In genomic region chr5:119193699-119194681, GRCm38 (mm10) we compare ENCODE assay signal across 14 mouse cellular contexts.
DNase-seq lines count a peak whose midpoint lies in the region; ATAC-seq and TF ChIP-seq lines count a peak whose summit lies in the region.
"Had no signal": no experiment of that assay in that cellular context is flagged by ENCODE, and none has a peak within 500 bp of the region (broad histone marks: within the 10 kb centered on the region; RNA-seq: fewer than 3 reads in every experiment).

No protein-coding gene starts in this region.

- intact Hi-C loops in heart, adult 2 months (cut with DNase I): no loop called here

- no peaks in the 10 kb centered on the region for H3K79me2 ChIP-seq in heart, adult 2 months (replicated peaks; ENCODE audit: control insufficient read depth, insufficient read depth, low read length)

- TF ChIP-seq POLR2A in heart, adult 2 months (IDR thresholded peaks at IDR 0.05; ENCODE audit: insufficient read depth, low read depth, low read length): no peak

- H3K36me3 ChIP-seq in heart, adult 2 months (ENCODE audit: control insufficient read depth, insufficient read depth, low read length): no peaks in the 10 kb centered on the region
- no peaks in the 10 kb centered on the region for H3K36me3 ChIP-seq in heart, embryonic 10.5 days
- no peaks in the 10 kb centered on the region for H3K36me3 ChIP-seq in midbrain, embryonic 14.5 days (ENCODE audit: control insufficient read depth, insufficient read depth, low read length)
- no peaks in the 10 kb centered on the region for H3K36me3 ChIP-seq in midbrain, embryonic 10.5 days
- no peaks in the 10 kb centered on the region for H3K36me3 ChIP-seq in hindbrain, embryonic 12.5 days
- H3K36me3 ChIP-seq: hindbrain, embryonic 15.5 days; liver, embryonic 13.5 days; midbrain, embryonic 13.5 days had no signal

- no peaks in the 10 kb centered on the region for H3K4me1 ChIP-seq in heart, adult 2 months (ENCODE audit: control insufficient read depth, insufficient read depth, low read length)
- H3K4me1 ChIP-seq in heart, embryonic 10.5 days: 0 out of 2 replicates have a peak, but pooled peaks cover 6% of the 10 kb centered on the region
- no peaks in the 10 kb centered on the region for H3K4me1 ChIP-seq in midbrain, embryonic 14.5 days (ENCODE audit: control insufficient read depth, insufficient read depth, low read length)
- peaks cover 9% of the 10 kb centered on the region for H3K4me1 ChIP-seq in midbrain, embryonic 10.5 days
- H3K4me1 ChIP-seq in hindbrain, embryonic 12.5 days: no peaks in the 10 kb centered on the region; the same call in 1 of the 2 replicates
- H3K4me1 ChIP-seq: hindbrain, embryonic 15.5 days; liver, embryonic 13.5 days; midbrain, embryonic 13.5 days had no signal

- no peaks in the 10 kb centered on the region for H3K9me3 ChIP-seq in heart, embryonic 10.5 days
- H3K9me3 ChIP-seq in midbrain, embryonic 14.5 days (ENCODE audit: control insufficient read depth, low read length): no peaks in the 10 kb centered on the region
- no peaks in the 10 kb centered on the region for H3K9me3 ChIP-seq in midbrain, embryonic 10.5 days (replicated peaks)
- H3K9me3 ChIP-seq in hindbrain, embryonic 12.5 days (replicated peaks): no peaks in the 10 kb centered on the region
- H3K9me3 ChIP-seq: hindbrain, embryonic 15.5 days had no signal

- no peaks in the 10 kb centered on the region; the same call in 1 of the 2 replicates for H3K27me3 ChIP-seq in heart, adult 2 months (ENCODE audit: control insufficient read depth, insufficient read depth, low read length)
- no peaks in the 10 kb centered on the region for H3K27me3 ChIP-seq in heart, embryonic 10.5 days (ENCODE audit: insufficient read depth, poor library complexity, severe bottlenecking)
- no peaks in the 10 kb centered on the region for H3K27me3 ChIP-seq in midbrain, embryonic 14.5 days (ENCODE audit: control insufficient read depth, insufficient read depth, low read length)
- peaks cover 35% of the 10 kb centered on the region for H3K27me3 ChIP-seq in midbrain, embryonic 10.5 days (ENCODE audit: low read depth, poor library complexity, severe bottlenecking)
- no peaks in the 10 kb centered on the region for H3K27me3 ChIP-seq in hindbrain, embryonic 12.5 days
- H3K27me3 ChIP-seq: hindbrain, embryonic 15.5 days; liver, embryonic 13.5 days; midbrain, embryonic 13.5 days had no signal

- no peak overlapping the region for H3K9ac ChIP-seq in heart, adult 2 months (ENCODE audit: low read depth, low read length)
- H3K9ac ChIP-seq in midbrain, embryonic 14.5 days (replicated peaks; ENCODE audit: low read length): no peak overlapping the region
- no peak overlapping the region for H3K9ac ChIP-seq in hindbrain, embryonic 12.5 days
- H3K9ac ChIP-seq: hindbrain, embryonic 15.5 days; liver, embryonic 13.5 days; midbrain, embryonic 13.5 days had no signal

- no peak for TF ChIP-seq EP300 in heart, adult 2 months (IDR thresholded peaks at IDR 0.05; ENCODE audit: insufficient read depth, low read depth, low read length)

- no peak for ATAC-seq in midbrain, embryonic 14.5 days (ENCODE audit: low FRiP score, low TSS enrichment)
- no peak for ATAC-seq in hindbrain, embryonic 12.5 days (ENCODE audit: low FRiP score)
- ATAC-seq: midbrain, embryonic 13.5 days had no signal

- no peak overlapping the region for H3K4me3 ChIP-seq in heart, adult 2 months
- no peak overlapping the region for H3K4me3 ChIP-seq in heart, embryonic 10.5 days
- no peak overlapping the region for H3K4me3 ChIP-seq in midbrain, embryonic 14.5 days (replicated peaks; ENCODE audit: low read depth, low read length)
- no peak overlapping the region for H3K4me3 ChIP-seq in midbrain, embryonic 10.5 days
- no peak overlapping the region for H3K4me3 ChIP-seq in hindbrain, embryonic 12.5 days
- H3K4me3 ChIP-seq: hindbrain, embryonic 15.5 days; liver, embryonic 13.5 days; midbrain, embryonic 13.5 days had no signal

- H3K4me2 ChIP-seq in midbrain, embryonic 14.5 days (ENCODE audit: low read length): no peak overlapping the region
- H3K4me2 ChIP-seq in hindbrain, embryonic 12.5 days (replicated peaks): no peak overlapping the region
- H3K4me2 ChIP-seq: hindbrain, embryonic 15.5 days; liver, embryonic 13.5 days; midbrain, embryonic 13.5 days had no signal

- DNase-seq in heart, adult 2 months: peak; percentile 46 to 66
- no peak for DNase-seq in heart, embryonic 10.5 days (ENCODE audit: low spot score)
- DNase-seq in midbrain, embryonic 14.5 days: peak; percentile 51
- DNase-seq in midbrain, embryonic 10.5 days (ENCODE audit: low spot score): no peak
- DNase-seq in heart, postnatal 4 days: peak; percentile 68
- DNase-seq in urinary bladder, postnatal 36 days (ENCODE audit: low spot score in 2 of 2): no peak
- no peak for DNase-seq in neural tube, embryonic 10.5 days (ENCODE audit: extremely low spot score, low spot score)
- DNase-seq: adrenal gland, adult 2 months; cerebellum, adult 11 months; liver, embryonic 13.5 days; thymus, postnatal 36 days had no signal

- peak overlapping the region; percentile 13; the same call in 1 of the 2 replicates for H3K27ac ChIP-seq in heart, adult 2 months
- H3K27ac ChIP-seq in heart, embryonic 10.5 days: no peak overlapping the region
- H3K27ac ChIP-seq in midbrain, embryonic 14.5 days (replicated peaks; ENCODE audit: low read depth, low read length): no peak overlapping the region
- no peak overlapping the region for H3K27ac ChIP-seq in midbrain, embryonic 10.5 days (replicated peaks)
- no peak overlapping the region for H3K27ac ChIP-seq in hindbrain, embryonic 12.5 days
- H3K27ac ChIP-seq: hindbrain, embryonic 15.5 days; liver, embryonic 13.5 days; midbrain, embryonic 13.5 days had no signal

- WGBS in heart, adult 2 months: 46% methylated on average over 21 of the region's 21 CpGs
- 60% methylated on average over 21 of the region's 21 CpGs for WGBS in heart, embryonic 10.5 days
- WGBS in midbrain, embryonic 14.5 days: 51% methylated on average over 21 of the region's 21 CpGs
- WGBS in midbrain, embryonic 10.5 days: 58% methylated on average over 21 of the region's 21 CpGs
- 63% methylated on average over 21 of the region's 21 CpGs for whole genome bisulfite sequencing in hindbrain, embryonic 12.5 days

- no peak for TF ChIP-seq CTCF in heart, adult 2 months (IDR thresholded peaks at IDR 0.05)

Comparison
In these comparisons a context has a peak if more than half of its experiments do, and no peak if none do; other contexts are left out.
1. DNase-seq: peak in heart, adult 2 months (2 of 2), midbrain, embryonic 14.5 days (single experiment) and heart, postnatal 4 days (single experiment); none in heart, embryonic 10.5 days (single experiment), midbrain, embryonic 10.5 days (single experiment), urinary bladder, postnatal 36 days (0 of 2) and neural tube, embryonic 10.5 days (single experiment).